Mouse (Mus musculus): ENCODE data around the gene Serinc2.

Gene Serinc2

GRCm38 (mm10) chr4:130279105-130279504, at the start of gene Serinc2:
Gene Serinc2 (minus strand): TSS chr4:130279205.
- no peak for DNase-seq

GRCm38 (mm10) chr4:130327366-130327765, 48.4 kb upstream of the Serinc2 start:
- DNase-seq, result no peak

GRCm38 (mm10) chr4:130325446-130325845, 46.4 kb upstream of the Serinc2 start:
- no peak for DNase-seq

- peak; percentile 61 for DNase-seq
Observed at GRCm38 (mm10) chr4:130323607-130324006, 44.6 kb upstream of the Serinc2 start.

GRCm38 (mm10) chr4:130323165-130323564, 44.2 kb upstream of the Serinc2 start:
- no peak for DNase-seq

GRCm38 (mm10) chr4:130322567-130322966, 43.6 kb upstream of the Serinc2 start:
- no peak for DNase-seq

- no peak for DNase-seq
Observed at GRCm38 (mm10) chr4:130321640-130322039, 42.6 kb upstream of the Serinc2 start.

GRCm38 (mm10) chr4:130319564-130319963, 40.6 kb upstream of the Serinc2 start:
- no peak for DNase-seq

- no peak for DNase-seq
Observed at GRCm38 (mm10) chr4:130318122-130318521, 39.1 kb upstream of the Serinc2 start.

GRCm38 (mm10) chr4:130316691-130317090, 37.7 kb upstream of the Serinc2 start:
- no peak for DNase-seq

- DNase-seq, result peak; percentile 66
Observed at GRCm38 (mm10) chr4:130315771-130316527, 36.9 kb upstream of the Serinc2 start.

GRCm38 (mm10) chr4:130313552-130313951, 34.5 kb upstream of the Serinc2 start:
- DNase-seq, result no peak

- DNase-seq, result no peak
Observed at GRCm38 (mm10) chr4:130312526-130312925, 33.5 kb upstream of the Serinc2 start.

GRCm38 (mm10) chr4:130309254-130309653, 30.2 kb upstream of the Serinc2 start:
- no peak for DNase-seq

GRCm38 (mm10) chr4:130308231-130309081, 29.5 kb upstream of the Serinc2 start, which contains the start of the genes Fabp3 and Gm10570:
Gene Fabp3 (plus strand): TSS chr4:130308595.
Gene Gm10570 (minus strand): TSS chr4:130308674.
- DNase-seq, result peak; percentile 48

- peak; percentile 65 for DNase-seq
Observed at GRCm38 (mm10) chr4:130307851-130308230, 28.8 kb upstream of the Serinc2 start.

- peak; percentile 25 for DNase-seq
Observed at GRCm38 (mm10) chr4:130306796-130307630, 28.0 kb upstream of the Serinc2 start.

GRCm38 (mm10) chr4:130304746-130305145, 25.7 kb upstream of the Serinc2 start:
- DNase-seq, result no peak

GRCm38 (mm10) chr4:130302285-130302870, 23.4 kb upstream of the Serinc2 start:
- no peak for DNase-seq

GRCm38 (mm10) chr4:130299629-130300018, 20.6 kb upstream of the Serinc2 start:
- no peak for DNase-seq

GRCm38 (mm10) chr4:130298877-130299628, 20.0 kb upstream of the Serinc2 start:
- no peak for DNase-seq

GRCm38 (mm10) chr4:130297123-130297529, 18.1 kb upstream of the Serinc2 start:
- no peak for DNase-seq
